Mouse (Mus musculus) heart, embryonic 15.5 days (tissue): ENCODE data around the gene Naa30. TPM values are rescaled to one million over a fixed set of nuclear protein-coding genes. Genes with fewer than 3 reads are reported as not detected.
A peak's percentile ranks its signal among the peaks of the same experiment; 100 is the strongest.
"Not testable (repeated sequence)": the region's sequence is repeated elsewhere in the genome, so short reads cannot be mapped to it uniquely, and the experiment has no call there.

Experiments used
- ATAC-seq: fragments of 200-750 bp; cut with Nextera tagmentation; replicated peaks from 2 replicates; pipeline ENCODE4 v1.8.0; 2017; ENCODE audit warnings: low read depth, moderate TSS enrichment; ENCODE audit not compliant: insufficient number of reproducible peaks, insufficient read depth, low FRiP score
- H3K27ac ChIP-seq: fragments of 300-500 bp; sonication (generic); 2 replicates; pipeline ENCODE4 v1.5.1; 2015; ENCODE audit warnings: mild to moderate bottlenecking, inconsistent platforms
- H3K27me3 ChIP-seq: fragments of 300-500 bp; sonication (generic); 2 replicates; pipeline ENCODE4 v1.6.1; 2015; ENCODE audit warnings: inconsistent platforms
- H3K36me3 ChIP-seq: fragments of 300-500 bp; sonication (generic); 2 replicates; pipeline ENCODE4 v1.6.1; 2015; ENCODE audit warnings: mild to moderate bottlenecking, inconsistent platforms
- H3K4me1 ChIP-seq: fragments of 300-500 bp; sonication (generic); replicated peaks from 2 replicates; pipeline ENCODE4 v1.6.1; 2015; ENCODE audit warnings: inconsistent platforms
- H3K4me2 ChIP-seq: fragments of 300-500 bp; sonication (generic); 2 replicates; pipeline ENCODE4 v1.6.1; 2015; ENCODE audit warnings: inconsistent platforms, mild to moderate bottlenecking, moderate library complexity
- H3K4me3 ChIP-seq: fragments of 300-500 bp; sonication (generic); 2 replicates; pipeline ENCODE4 v1.5.1; 2015; ENCODE audit warnings: mild to moderate bottlenecking, inconsistent platforms
- H3K9ac ChIP-seq: fragments of 300-500 bp; sonication (generic); 2 replicates; pipeline ENCODE4 v1.6.1; 2015; ENCODE audit warnings: mild to moderate bottlenecking, inconsistent platforms
- H3K9me3 ChIP-seq: fragments of 300-500 bp; sonication (generic); replicated peaks from 2 replicates; pipeline ENCODE4 v1.6.1; 2016; ENCODE audit warnings: inconsistent platforms
- WGBS: fragments of 180-500 bp; shearing (Covaris S2); methylation state at CpG from one replicate; pipeline ENCODE4 v1.1.7; 2015; ENCODE audit warnings: mixed read lengths; 5-methylcytosine and 5-hydroxymethylcytosine counted together
- polyA plus RNA-seq: library from polyadenylated mRNA; unstranded; fragments of >200 nt; fragmentation: Nextera tagmentation; extraction: Ambion mirVana; gene quantifications from 2 replicates; pipeline ENCODE4 v1.2.1, GENCODE M21; 2015

Gene Naa30
- polyA plus RNA-seq, 1 experiment from 2014 or later = 7.6 TPM

DNA sequence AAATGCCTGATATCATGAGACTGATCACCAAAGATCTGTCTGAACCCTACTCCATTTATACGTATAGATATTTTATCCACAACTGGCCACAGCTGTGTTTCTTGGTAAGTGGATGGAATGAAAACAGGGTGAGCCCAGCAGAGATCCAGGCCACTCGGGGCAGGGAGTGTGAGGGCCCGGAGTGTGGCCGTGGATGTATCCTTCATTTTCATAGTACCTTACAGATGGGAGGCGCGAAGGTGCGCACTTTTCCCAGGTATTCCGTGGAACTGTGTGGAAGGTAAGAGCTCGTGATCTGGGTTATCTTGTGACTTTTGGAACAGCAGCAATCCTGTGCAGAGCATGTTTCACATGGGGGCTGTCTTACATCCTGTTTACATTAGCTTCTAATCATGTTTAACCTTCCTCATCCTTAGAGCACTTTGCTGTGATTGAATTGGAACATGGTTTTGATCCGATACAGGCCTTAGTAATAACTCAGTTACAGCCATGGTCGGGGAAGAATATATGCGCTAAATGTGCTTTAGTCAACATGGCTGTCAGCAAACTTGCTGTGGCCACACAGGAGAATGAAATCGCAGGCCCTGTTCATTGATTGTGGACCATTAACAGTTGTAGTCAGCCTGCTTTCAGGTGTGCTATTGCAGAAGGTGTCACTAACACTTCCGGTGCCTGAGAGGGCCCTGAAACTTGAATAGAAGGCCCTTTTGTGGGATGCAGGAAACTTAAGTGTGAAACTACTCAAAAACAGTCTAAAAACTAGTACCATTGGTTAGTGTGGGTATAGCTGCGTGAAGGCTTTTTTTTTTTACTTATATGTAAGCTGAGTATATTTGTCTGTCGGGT, 1.5 kb downstream of the Naa30 start:
- H3K27ac ChIP-seq = peak overlapping the region; percentile 8
- peak overlapping the region; percentile 77 for H3K4me3 ChIP-seq
- no peak for ATAC-seq

DNA sequence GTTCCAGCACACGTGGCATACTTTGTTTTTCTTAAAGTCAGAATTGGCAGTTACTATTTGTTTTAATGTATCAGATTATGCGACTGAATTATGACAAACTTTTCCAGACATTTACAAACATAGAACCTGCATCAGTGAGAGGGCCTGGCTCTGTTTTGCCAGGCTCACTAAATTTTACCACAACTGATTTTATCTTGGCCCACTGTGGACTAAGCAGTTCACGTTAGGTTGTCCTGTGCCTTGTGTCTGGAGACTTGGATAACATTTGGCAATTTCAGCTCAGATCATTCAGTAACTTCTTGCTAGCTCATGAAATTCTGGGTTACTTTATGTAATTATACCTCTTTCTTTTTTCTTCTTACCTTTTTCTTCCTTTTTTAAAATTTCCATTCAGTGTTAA, 7.7 kb downstream of the Naa30 start:
- peaks cover 3% of the 10 kb centered on the region for H3K4me1 ChIP-seq
- H3K4me3 ChIP-seq = no peak overlapping the region
- no peak overlapping the region for H3K9ac ChIP-seq
- WGBS = 83% methylated on average over 3 of the region's 3 CpGs
- H3K4me2 ChIP-seq = no peak overlapping the region
- no peak overlapping the region for H3K27ac ChIP-seq
- no peak for ATAC-seq
- no peaks in the 10 kb centered on the region for H3K9me3 ChIP-seq
- H3K36me3 ChIP-seq = peaks cover 19% of the 10 kb centered on the region
- no peaks in the 10 kb centered on the region for H3K27me3 ChIP-seq

More for the DNA sequence above, 1.5 kb downstream of the Naa30 start:
- H3K4me1 ChIP-seq = peaks cover 26% of the 10 kb centered on the region
- WGBS = 42% methylated on average over 16 of the region's 16 CpGs
- H3K9ac ChIP-seq = peak overlapping the region; percentile 83
- H3K9me3 ChIP-seq = no peaks in the 10 kb centered on the region
- H3K4me2 ChIP-seq = peak overlapping the region; percentile 79
- H3K27me3 ChIP-seq = no peaks in the 10 kb centered on the region
- no peaks in the 10 kb centered on the region for H3K36me3 ChIP-seq

DNA sequence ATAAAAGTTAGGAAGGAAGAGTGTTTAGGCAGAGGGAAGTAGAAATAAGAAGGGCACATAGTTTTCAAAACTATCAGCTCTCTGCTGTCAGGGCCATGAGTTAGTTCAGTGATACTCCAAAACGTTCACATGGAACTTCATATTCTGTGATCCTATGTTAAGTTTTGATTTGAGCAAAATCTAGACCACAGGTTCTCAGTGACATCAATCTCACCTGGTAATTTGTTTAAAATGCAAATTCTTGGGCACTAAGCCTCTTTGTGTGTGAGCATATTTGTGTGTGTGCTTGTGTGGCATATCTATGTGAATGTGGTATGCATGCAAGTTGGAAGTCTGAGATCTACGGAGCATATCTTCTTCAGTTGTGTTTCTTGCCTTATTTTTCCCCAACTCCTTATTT, 14.2 kb downstream of the Naa30 start:
- no peak overlapping the region for H3K4me3 ChIP-seq
- no peak overlapping the region for H3K9ac ChIP-seq
- H3K27me3 ChIP-seq = no peaks in the 10 kb centered on the region
- no peaks in the 10 kb centered on the region for H3K4me1 ChIP-seq
- no peak overlapping the region for H3K27ac ChIP-seq
- 82% methylated on average over 2 of the region's 2 CpGs for WGBS
- H3K4me2 ChIP-seq = no peak overlapping the region
- no peak for ATAC-seq
- H3K9me3 ChIP-seq = no peaks in the 10 kb centered on the region
- H3K36me3 ChIP-seq = peaks cover 29% of the 10 kb centered on the region

DNA sequence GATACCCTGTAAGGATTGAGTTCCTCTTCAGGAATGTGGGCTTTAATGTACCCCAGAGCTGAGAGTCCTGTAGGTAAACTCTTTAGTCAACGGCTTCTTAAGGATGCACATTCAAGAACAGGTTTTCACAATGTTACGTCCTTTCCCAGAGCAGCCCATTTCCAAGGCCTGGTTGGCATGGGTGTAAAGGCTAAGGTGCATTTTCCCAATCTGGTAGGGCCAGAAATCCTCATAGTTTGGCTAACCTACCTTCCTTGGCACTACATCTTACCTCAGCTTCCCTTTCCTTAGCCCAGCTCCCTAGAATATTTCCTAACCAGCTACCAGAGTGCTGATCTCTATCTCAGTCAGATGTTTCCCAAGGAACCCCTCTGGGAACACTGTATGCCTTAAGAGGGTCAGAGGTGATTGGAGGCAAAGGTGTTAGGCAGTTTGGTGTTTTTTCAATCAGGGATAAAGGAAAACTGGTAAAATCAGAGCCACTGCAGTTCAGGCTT, 25.1 kb downstream of the Naa30 start:
- H3K9me3 ChIP-seq = no peaks in the 10 kb centered on the region
- H3K27ac ChIP-seq = no peak overlapping the region
- H3K4me3 ChIP-seq = no peak overlapping the region
- no peaks in the 10 kb centered on the region for H3K27me3 ChIP-seq
- 81% methylated on average over 2 of the region's 2 CpGs for WGBS
- no peak overlapping the region for H3K4me2 ChIP-seq
- H3K9ac ChIP-seq = no peak overlapping the region
- H3K36me3 ChIP-seq = no peaks in the 10 kb centered on the region; the same call in 1 of the 2 replicates
- ATAC-seq = no peak
- no peaks in the 10 kb centered on the region; the same call in 1 of the 2 replicates for H3K4me1 ChIP-seq

DNA sequence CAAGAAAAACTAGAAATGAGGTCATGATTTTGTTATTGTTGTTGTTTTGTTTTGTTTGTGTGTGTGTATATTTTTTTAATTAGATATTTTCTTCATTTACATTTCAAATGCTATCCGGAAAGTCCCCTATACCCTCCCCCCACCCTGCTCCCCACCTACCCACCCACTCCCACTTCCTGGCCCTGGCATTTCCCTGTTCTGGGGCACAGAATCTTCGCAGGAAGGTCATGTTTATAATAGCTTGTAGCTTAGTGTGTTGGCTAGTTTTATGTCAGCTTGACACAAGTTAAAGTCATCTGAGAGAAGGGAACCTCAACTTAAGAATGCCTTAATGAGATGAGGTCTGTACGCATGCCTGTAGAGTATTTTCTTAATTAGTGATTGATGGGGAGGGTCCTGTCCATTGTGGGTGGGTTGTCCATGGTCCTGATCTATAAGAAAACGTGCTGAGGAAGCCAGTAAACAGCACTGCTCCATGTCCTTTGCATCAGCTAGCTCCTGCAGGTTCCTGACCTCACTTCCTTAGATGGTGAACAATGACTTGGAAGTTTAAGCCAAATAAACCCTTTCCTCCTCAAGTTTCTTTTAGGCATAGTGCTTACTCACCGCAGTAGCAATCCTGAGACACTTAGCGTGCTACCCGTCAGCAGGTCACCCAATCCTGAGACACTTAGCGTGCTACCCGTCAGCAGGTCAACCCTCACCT, 29.2 kb downstream of the Naa30 start:
- Histone ChIP-seq H3K9me3 (no peaks in the 10 kb centered on the region), H3K36me3 (no peaks in the 10 kb centered on the region), H3K27ac (no peak overlapping the region), H3K4me2 (no peak overlapping the region), H3K9ac (no peak overlapping the region), H3K4me3 (no peak overlapping the region), H3K27me3 (no peaks in the 10 kb centered on the region), H3K4me1 (no peaks in the 10 kb centered on the region; the same call in 1 of the 2 replicates)
- WGBS = 57% methylated on average over 9 of the region's 9 CpGs
- no peak for ATAC-seq

DNA sequence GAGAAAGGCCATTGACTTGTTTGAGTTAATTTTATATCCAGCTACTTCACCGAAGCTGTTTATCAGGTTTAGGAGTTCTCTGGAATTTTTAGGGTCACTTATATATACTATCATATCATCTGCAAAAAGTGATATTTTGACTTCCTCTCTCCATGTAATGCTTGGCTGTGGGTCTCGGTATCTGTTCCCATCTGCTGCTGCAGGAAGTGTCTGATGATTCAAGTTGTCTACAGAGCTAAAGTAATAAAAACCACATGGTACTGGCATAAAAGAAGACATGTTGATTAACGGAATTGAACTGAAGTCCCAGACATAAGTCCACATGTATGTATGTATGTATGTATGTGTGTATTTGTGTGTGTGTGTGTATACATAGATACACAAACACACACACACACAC, 38.2 kb downstream of the Naa30 start:
- H3K4me3 ChIP-seq, H3K27ac ChIP-seq, ATAC-seq, H3K4me1 ChIP-seq, H3K27me3 ChIP-seq, H3K36me3 ChIP-seq, H3K9me3 ChIP-seq, H3K9ac ChIP-seq, H3K4me2 ChIP-seq: not testable (repeated sequence)
- 68% methylated on average over 3 of the region's 3 CpGs for WGBS

DNA sequence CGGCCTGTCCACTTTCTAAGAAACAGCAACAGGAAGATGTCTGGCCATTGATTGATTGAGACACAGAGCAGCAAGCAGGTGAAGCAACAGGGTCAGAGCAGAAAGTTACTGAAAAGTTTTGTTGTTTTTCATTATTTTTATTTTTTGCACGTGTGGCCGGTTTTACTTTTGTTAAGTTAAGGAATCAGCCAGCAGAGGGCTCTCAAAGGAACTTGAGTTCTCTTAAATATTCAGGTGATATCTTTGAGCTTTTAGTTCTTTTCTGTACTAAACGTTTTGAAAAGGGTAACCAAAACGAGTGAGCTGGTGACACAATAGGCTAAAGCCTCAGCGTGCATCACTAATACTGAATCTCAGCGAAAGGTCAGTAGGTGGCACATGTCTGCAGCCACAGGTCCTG, 46.7 kb downstream of the Naa30 start:
- no peak for ATAC-seq
- Histone ChIP-seq H3K4me2 (no peak overlapping the region), H3K9me3 (no peaks in the 10 kb centered on the region), H3K9ac (no peak overlapping the region), H3K4me1 (no peaks in the 10 kb centered on the region), H3K36me3 (no peaks in the 10 kb centered on the region), H3K4me3 (no peak overlapping the region), H3K27me3 (no peaks in the 10 kb centered on the region), H3K27ac (no peak overlapping the region)
- 65% methylated on average over 7 of the region's 7 CpGs for WGBS

DNA sequence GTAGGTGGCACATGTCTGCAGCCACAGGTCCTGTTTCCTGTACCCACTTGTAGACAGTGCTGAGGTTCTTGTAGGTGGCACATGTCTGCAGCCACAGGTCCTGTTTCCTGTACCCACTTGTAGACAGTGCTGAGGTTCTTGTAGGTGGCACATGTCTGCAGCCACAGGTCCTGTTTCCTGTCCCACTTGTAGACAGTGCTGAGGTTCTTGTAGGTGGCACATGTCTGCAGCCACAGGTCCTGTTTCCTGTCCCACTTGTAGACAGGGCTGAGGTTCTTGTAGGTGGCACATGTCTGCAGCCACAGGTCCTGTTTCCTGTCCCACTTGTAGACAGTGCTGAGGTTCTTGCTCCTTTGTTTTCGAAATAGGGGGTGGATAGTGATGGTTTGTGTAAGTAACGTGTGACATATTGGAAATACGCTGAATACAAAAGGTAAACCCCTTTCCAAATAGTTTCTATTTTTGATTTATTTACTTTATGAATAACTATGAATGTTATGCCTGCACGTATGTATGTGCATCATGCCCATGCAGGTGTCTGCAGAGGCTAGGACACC, 47.5 kb downstream of the Naa30 start:
- 76% methylated on average over 4 of the region's 4 CpGs for WGBS
- not testable (repeated sequence) for ATAC-seq, H3K9me3 ChIP-seq, H3K27me3 ChIP-seq, H3K36me3 ChIP-seq, H3K27ac ChIP-seq, H3K4me3 ChIP-seq, H3K9ac ChIP-seq, H3K4me1 ChIP-seq, H3K4me2 ChIP-seq

DNA sequence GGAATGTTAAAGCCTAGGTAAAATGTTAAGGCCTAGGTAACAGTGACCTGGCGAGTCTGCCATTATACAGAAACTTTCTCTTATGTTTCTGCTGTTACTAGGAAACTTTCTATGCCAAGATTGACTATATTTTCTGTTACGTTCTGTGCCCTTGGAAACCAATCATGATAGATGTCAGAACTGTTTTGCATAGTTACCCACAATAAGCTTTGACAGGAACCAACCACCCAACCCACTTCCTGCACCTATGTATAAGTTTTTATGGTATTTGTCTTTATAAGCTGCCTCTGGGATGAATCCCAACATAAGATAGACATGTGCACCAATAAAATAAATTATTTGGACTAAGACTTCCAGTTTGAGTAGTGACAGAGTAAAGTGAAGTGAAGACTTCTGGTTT, 49.7 kb downstream of the Naa30 start:
- Histone ChIP-seq H3K4me1 (no peaks in the 10 kb centered on the region), H3K9ac (no peak overlapping the region), H3K27ac (no peak overlapping the region), H3K4me2 (no peak overlapping the region), H3K9me3 (no peaks in the 10 kb centered on the region), H3K4me3 (no peak overlapping the region), H3K27me3 (no peaks in the 10 kb centered on the region), H3K36me3 (no peaks in the 10 kb centered on the region)
- no peak for ATAC-seq
- 84% methylated on average over 2 of the region's 2 CpGs for WGBS

DNA sequence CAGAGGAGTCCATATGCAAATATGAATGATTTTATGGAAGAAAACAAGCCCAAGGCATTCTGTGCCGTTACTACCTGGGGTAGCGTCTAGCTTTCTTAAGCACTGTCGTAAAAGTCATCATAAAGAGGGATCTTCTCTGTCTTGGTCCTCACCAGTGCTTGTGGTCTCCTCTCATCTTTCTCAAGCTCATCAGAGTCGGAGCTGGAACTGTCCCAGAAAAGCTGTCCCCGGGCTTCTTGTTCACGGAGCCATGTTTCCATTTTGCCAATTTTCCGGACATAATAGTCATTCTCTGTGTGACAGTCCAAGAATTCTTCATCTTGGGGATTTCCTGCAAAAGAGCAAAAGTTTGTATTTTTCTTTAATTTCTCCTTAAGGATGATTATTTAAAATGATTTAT, 54.4 kb downstream of the Naa30 start:
- H3K4me2 ChIP-seq = no peak overlapping the region
- no peak for ATAC-seq
- no peak overlapping the region for H3K4me3 ChIP-seq
- H3K4me1 ChIP-seq = no peaks in the 10 kb centered on the region
- H3K9ac ChIP-seq = no peak overlapping the region
- H3K36me3 ChIP-seq = no peaks in the 10 kb centered on the region
- no peaks in the 10 kb centered on the region for H3K9me3 ChIP-seq
- WGBS = 74% methylated on average over 7 of the region's 7 CpGs
- H3K27me3 ChIP-seq = no peaks in the 10 kb centered on the region
- H3K27ac ChIP-seq = no peak overlapping the region

DNA sequence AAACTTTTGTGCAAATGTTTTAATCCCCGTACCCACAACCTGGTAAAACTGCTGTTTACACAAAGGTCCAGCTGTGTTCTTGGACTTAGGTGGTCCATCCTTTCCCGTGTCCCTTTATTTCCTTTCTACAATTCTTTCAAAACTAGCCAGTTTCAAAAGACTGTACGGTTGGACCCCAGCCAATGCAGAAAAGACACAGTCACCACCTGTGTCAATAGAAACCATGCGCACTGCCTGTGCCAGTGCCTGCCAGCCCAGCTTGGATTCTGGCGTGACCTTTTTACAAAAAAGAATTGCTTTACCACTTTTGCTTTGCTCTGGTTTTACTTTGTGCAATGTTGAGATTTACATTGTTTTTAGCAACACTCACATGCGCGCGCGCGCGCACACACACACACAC, 55.0 kb downstream of the Naa30 start:
- 85% methylated on average over 11 of the region's 11 CpGs for WGBS
- no peaks in the 10 kb centered on the region for H3K36me3 ChIP-seq
- no peak overlapping the region for H3K4me2 ChIP-seq
- H3K9ac ChIP-seq = no peak overlapping the region
- no peak overlapping the region for H3K4me3 ChIP-seq
- no peak for ATAC-seq
- H3K27ac ChIP-seq = no peak overlapping the region
- H3K9me3 ChIP-seq = no peaks in the 10 kb centered on the region
- H3K27me3 ChIP-seq = no peaks in the 10 kb centered on the region
- H3K4me1 ChIP-seq = no peaks in the 10 kb centered on the region
